Mouse (Mus musculus) liver, adult 2 months (tissue): ENCODE results near the gene Btbd18. TPM values are rescaled to one million over a fixed set of nuclear protein-coding genes. Genes with fewer than 3 reads are reported as not detected.

Experiments used
- DNase-seq: peaks from one replicate; pipeline ENCODE4 v3.0.0-alpha.2; 2011; ENCODE audit warnings: low read depth, low spot score; ENCODE audit errors: extremely low read depth
- H3K27ac ChIP-seq: fragments of 200-500 bp; replicated peaks from 2 replicates; pipeline ENCODE4 v1.5.1; 2012; ENCODE audit warnings: low read depth, mild to moderate bottlenecking, control low read depth, inconsistent platforms, low read length; ENCODE audit not compliant: insufficient read depth
- H3K27me3 ChIP-seq: fragments of 200-500 bp; 2 replicates; pipeline ENCODE4 v1.6.1; 2012; ENCODE audit warnings: mild to moderate bottlenecking, moderate library complexity, low read length, inconsistent platforms; ENCODE audit not compliant: control insufficient read depth, insufficient read depth
- H3K36me3 ChIP-seq: fragments of 200-500 bp; 2 replicates; pipeline ENCODE4 v1.6.1; 2012; ENCODE audit warnings: low read length, inconsistent platforms; ENCODE audit not compliant: control insufficient read depth, insufficient read depth
- H3K4me1 ChIP-seq: fragments of 200-500 bp; 2 replicates; pipeline ENCODE4 v1.6.1; 2011; ENCODE audit warnings: low read length; ENCODE audit not compliant: control insufficient read depth, insufficient read depth
- H3K4me3 ChIP-seq: fragments of 200-500 bp; 2 replicates; pipeline ENCODE4 v1.5.1; 2011; ENCODE audit warnings: low read depth, mild to moderate bottlenecking, control low read depth, low read length, moderate library complexity; ENCODE audit not compliant: insufficient read depth
- H3K79me2 ChIP-seq: fragments of 200-500 bp; 2 replicates; pipeline ENCODE4 v1.6.1; 2012; ENCODE audit warnings: inconsistent platforms, mild to moderate bottlenecking, low read length, moderate library complexity; ENCODE audit not compliant: control insufficient read depth, insufficient read depth
- H3K9ac ChIP-seq: fragments of 200-500 bp; 2 replicates; pipeline ENCODE4 v1.6.1; 2012; ENCODE audit warnings: low read depth, mild to moderate bottlenecking, control low read depth, inconsistent platforms, low read length
- CTCF ChIP-seq: fragments of 200-500 bp; IDR thresholded peaks from 2 replicates; pipeline ENCODE4 v1.5.1; 2011; ENCODE audit warnings: low read depth, low read length, control low read depth
- POLR2A ChIP-seq: fragments of 200-500 bp; IDR thresholded peaks from 2 replicates; pipeline ENCODE4 v1.6.1; 2011; ENCODE audit warnings: low read length, control low read depth; ENCODE audit not compliant: insufficient read depth; ENCODE audit errors: extremely low read depth
- WGBS: fragments of 180-500 bp; shearing (Covaris S2); methylation state at CpG from one replicate; pipeline ENCODE4 v1.1.7; 2018; 5-methylcytosine and 5-hydroxymethylcytosine counted together
- polyA plus RNA-seq: library from polyadenylated mRNA; depleted of rRNA; stranded (reverse); fragments of >200 nt; gene quantifications from 2 replicates; pipeline ENCODE4 v1.2.3, GENCODE M21; 2012
- total RNA-seq: library from RNA; depleted of rRNA; stranded (reverse); fragments of >200 nt; gene quantifications from 2 replicates; pipeline ENCODE4 v1.2.3, GENCODE M21; 2014

Gene Btbd18
- total and polyA plus RNA-seq, 2 experiments, result not detected

- Histone ChIP-seq H3K4me3 (peak within 1 kb of the TSS; percentile 98), H3K9ac (peak within 1 kb of the TSS; percentile 89), H3K79me2 (peaks cover 6% of the 10 kb centered on the region; the same call in 1 of the 2 replicates), H3K27me3 (no peaks in the 10 kb centered on the region), H3K36me3 (peaks cover 21% of the 10 kb centered on the region), H3K27ac (peak within 1 kb of the TSS; percentile 52), H3K4me1 (peaks cover 1% of the 10 kb centered on the region; the same call in 1 of the 2 replicates)
- under 1% methylated on average over 44 of the region's 44 CpGs for WGBS
- TF ChIP-seq CTCF (no peak), POLR2A (0 out of 2 replicates have a peak, but pooled peaks have one; percentile 36)
- DNase-seq, result peak; percentile 100
These were observed 19.3 kb downstream of the Btbd18 start, which contains the start of the genes Gm28635 and Med19 for GRCm38 (mm10) chr2:84677968-84678880. Gene Gm28635 (minus strand): TSS chr2:84678041. Gene Med19 (plus strand): TSS chr2:84678402.

- H3K4me3 ChIP-seq, result peak within 1 kb of the TSS; percentile 98
- H3K27ac ChIP-seq, result no peak within 1 kb of the TSS
- 14% methylated on average over 8 of the region's 8 CpGs for WGBS
- H3K79me2 ChIP-seq, result peaks cover 6% of the 10 kb centered on the region; the same call in 1 of the 2 replicates
- no peak for TF ChIP-seq CTCF
- no peak for TF ChIP-seq POLR2A
- no peak for DNase-seq
- H3K4me1 ChIP-seq, result peaks cover 1% of the 10 kb centered on the region; the same call in 1 of the 2 replicates
- no peaks in the 10 kb centered on the region for H3K27me3 ChIP-seq
- H3K36me3 ChIP-seq, result peaks cover 17% of the 10 kb centered on the region
- peak within 1 kb of the TSS; percentile 89 for H3K9ac ChIP-seq
These were observed 20.1 kb downstream of the Btbd18 start, which contains the start of gene Tmx2 for GRCm38 (mm10) chr2:84679016-84679415. Gene Tmx2 (minus strand): TSS chr2:84679140.

- Histone ChIP-seq H3K4me3 (no peak overlapping the region), H3K27ac (no peak overlapping the region), H3K36me3 (peaks cover 24% of the 10 kb centered on the region), H3K4me1 (no peaks in the 10 kb centered on the region; the same call in 1 of the 2 replicates), H3K9ac (no peak overlapping the region), H3K79me2 (peaks cover 6% of the 10 kb centered on the region; the same call in 1 of the 2 replicates), H3K27me3 (no peaks in the 10 kb centered on the region)
- DNase-seq, result no peak
- 76% methylated on average over 6 of the region's 6 CpGs for WGBS
- TF ChIP-seq POLR2A, result no peak
- no peak for TF ChIP-seq CTCF
These were observed 23.8 kb downstream of the Btbd18 start for GRCm38 (mm10) chr2:84682605-84683183.

- no peak overlapping the region for H3K4me3 ChIP-seq
- 90% methylated on average over 2 of the region's 2 CpGs for WGBS
- peaks cover 63% of the 10 kb centered on the region for H3K36me3 ChIP-seq
- no peaks in the 10 kb centered on the region for H3K79me2 ChIP-seq
- DNase-seq, result no peak
- no peak overlapping the region for H3K27ac ChIP-seq
- TF ChIP-seq CTCF (no peak), POLR2A (no peak)
- H3K9ac ChIP-seq, result no peak overlapping the region
- no peaks in the 10 kb centered on the region for H3K4me1 ChIP-seq
- no peaks in the 10 kb centered on the region for H3K27me3 ChIP-seq
These were observed 29.4 kb downstream of the Btbd18 start for GRCm38 (mm10) chr2:84688080-84688844.

- H3K79me2 ChIP-seq, result no peaks in the 10 kb centered on the region
- H3K4me1 ChIP-seq, result no peaks in the 10 kb centered on the region
- no peak overlapping the region for H3K4me3 ChIP-seq
- 92% methylated on average over 12 of the region's 12 CpGs for WGBS
- peaks cover 75% of the 10 kb centered on the region for H3K36me3 ChIP-seq
- no peak overlapping the region for H3K9ac ChIP-seq
- TF ChIP-seq CTCF, result no peak
- TF ChIP-seq POLR2A, result no peak
- no peaks in the 10 kb centered on the region for H3K27me3 ChIP-seq
- no peak for DNase-seq
- H3K27ac ChIP-seq, result no peak overlapping the region
These were observed 31.2 kb downstream of the Btbd18 start for GRCm38 (mm10) chr2:84690050-84690449.
